Mouse (Mus musculus): Measurements from ENCODE around the gene Ercc8. TPM values are rescaled to one million over a fixed set of nuclear protein-coding genes. Genes with fewer than 3 reads are reported as not detected.

Ercc8 gene
- polyA plus RNA-seq, 1 experiment from 2014 or later = 27.2 TPM

DNA sequence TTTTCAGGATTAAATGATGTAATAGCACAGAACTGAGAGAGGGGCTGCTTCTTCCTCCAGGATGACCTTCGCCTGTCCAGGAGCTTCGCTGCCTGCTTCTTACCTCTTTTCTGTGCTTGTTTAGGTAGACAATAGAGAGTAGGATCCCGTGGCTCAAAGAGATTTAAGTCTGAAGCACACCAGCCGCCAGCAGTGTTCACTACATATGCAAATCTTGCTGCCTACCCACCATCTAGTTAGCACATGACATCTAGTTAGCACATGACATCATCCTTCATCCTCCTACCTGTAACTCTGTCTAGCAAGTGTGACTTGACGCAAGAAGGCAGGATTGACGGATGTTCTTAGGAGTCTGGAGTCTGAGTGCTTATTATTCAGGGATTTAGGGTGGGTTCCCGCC is 61.2 kb downstream of the Ercc8 start:
- no peak overlapping the region for H3K4me2 ChIP-seq (replicated peaks; ENCODE audit: low read depth, low read length)
- H3K9ac ChIP-seq (ENCODE audit: low read depth, low read length) = no peak overlapping the region
- no peaks in the 10 kb centered on the region for H3K4me1 ChIP-seq (replicated peaks; ENCODE audit: control insufficient read depth, insufficient read depth, low read length)
- no peak for ATAC-seq (ENCODE audit: low FRiP score)
- no peak overlapping the region for H3K27ac ChIP-seq (ENCODE audit: low read depth, low read length)
- H3K27me3 ChIP-seq (ENCODE audit: control insufficient read depth, insufficient read depth, low read length) = peaks cover 8% of the 10 kb centered on the region; the same call in 1 of the 2 replicates
- H3K9me3 ChIP-seq (ENCODE audit: control insufficient read depth, low read length) = no peaks in the 10 kb centered on the region
- H3K36me3 ChIP-seq (ENCODE audit: control insufficient read depth, insufficient read depth, low read length) = no peaks in the 10 kb centered on the region
- DNase-seq (ENCODE audit: low spot score) = no peak
- H3K4me3 ChIP-seq (ENCODE audit: low read depth, low read length) = no peak overlapping the region
- WGBS = 73% methylated on average over 7 of the region's 7 CpGs

DNA sequence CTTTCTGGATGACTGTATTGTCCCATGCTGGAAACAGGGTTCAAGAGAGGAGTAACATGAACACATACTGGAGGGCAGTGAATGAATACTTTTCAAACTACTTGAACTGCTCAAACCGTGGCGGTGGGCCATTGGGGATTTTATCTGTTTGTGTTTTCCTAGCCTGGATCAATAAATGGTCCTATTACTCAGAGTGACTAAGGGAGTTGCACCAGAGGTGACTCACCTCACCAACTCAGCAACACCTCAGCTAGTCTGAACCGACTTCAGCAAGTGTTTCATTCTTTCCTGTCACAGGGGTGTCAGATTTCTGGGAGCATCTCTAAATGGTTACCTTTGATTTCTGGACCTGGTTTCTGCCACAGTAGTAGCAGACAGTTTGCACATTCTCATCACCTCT is 70.7 kb downstream of the Ercc8 start:
- Histone ChIP-seq H3K9me3 (ENCODE audit: control insufficient read depth, low read length) (no peaks in the 10 kb centered on the region), H3K4me1 (replicated peaks; ENCODE audit: control insufficient read depth, insufficient read depth, low read length) (no peaks in the 10 kb centered on the region), H3K4me2 (replicated peaks; ENCODE audit: low read depth, low read length) (no peak overlapping the region), H3K27ac (ENCODE audit: low read depth, low read length) (no peak overlapping the region), H3K36me3 (ENCODE audit: control insufficient read depth, insufficient read depth, low read length) (no peaks in the 10 kb centered on the region), H3K4me3 (ENCODE audit: low read depth, low read length) (no peak overlapping the region), H3K27me3 (ENCODE audit: control insufficient read depth, insufficient read depth, low read length) (no peaks in the 10 kb centered on the region), H3K9ac (ENCODE audit: low read depth, low read length) (no peak overlapping the region)
- DNase-seq (ENCODE audit: low spot score) (no peak), ATAC-seq (ENCODE audit: low FRiP score) (no peak)
- 74% methylated on average over 3 of the region's 3 CpGs for WGBS

- DNase-seq (ENCODE audit: low spot score) (no peak), ATAC-seq (ENCODE audit: low FRiP score) (no peak)
- Histone ChIP-seq H3K4me3 (ENCODE audit: low read depth, low read length) (no peak overlapping the region), H3K36me3 (ENCODE audit: control insufficient read depth, insufficient read depth, low read length) (no peaks in the 10 kb centered on the region), H3K4me2 (replicated peaks; ENCODE audit: low read depth, low read length) (no peak overlapping the region), H3K9me3 (ENCODE audit: control insufficient read depth, low read length) (no peaks in the 10 kb centered on the region), H3K4me1 (replicated peaks; ENCODE audit: control insufficient read depth, insufficient read depth, low read length) (no peaks in the 10 kb centered on the region), H3K9ac (ENCODE audit: low read depth, low read length) (no peak overlapping the region), H3K27ac (ENCODE audit: low read depth, low read length) (no peak overlapping the region), H3K27me3 (ENCODE audit: control insufficient read depth, insufficient read depth, low read length) (no peaks in the 10 kb centered on the region)
- 73% methylated on average over 6 of the region's 6 CpGs for WGBS
Measured at GRCm38 (mm10) chr13:108229634-108230330, 71.3 kb downstream of the Ercc8 start.

DNA sequence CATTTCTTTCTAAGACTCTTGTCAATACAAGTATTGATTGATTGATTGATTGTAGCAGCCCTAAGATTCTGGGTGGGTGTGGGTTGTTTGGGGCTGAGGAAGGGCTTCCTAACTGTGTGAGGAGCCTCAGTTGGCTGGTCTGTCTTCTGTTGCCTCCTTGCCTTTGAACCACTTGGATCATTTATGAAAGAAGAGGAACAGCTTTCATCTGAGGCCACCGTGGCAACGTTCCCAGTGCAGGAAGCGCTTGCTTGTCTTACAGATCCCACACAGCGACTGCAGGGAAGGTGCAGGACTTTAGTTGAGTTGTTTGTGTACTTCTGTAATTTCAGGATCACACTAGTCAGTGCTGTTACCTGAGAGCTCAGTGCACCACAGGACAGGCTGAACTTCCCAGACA is 81.5 kb downstream of the Ercc8 start:
- WGBS = 76% methylated on average over 4 of the region's 4 CpGs
- no peak overlapping the region for H3K9ac ChIP-seq (ENCODE audit: low read depth, low read length)
- H3K4me1 ChIP-seq (replicated peaks; ENCODE audit: control insufficient read depth, insufficient read depth, low read length) = no peaks in the 10 kb centered on the region
- H3K36me3 ChIP-seq (ENCODE audit: control insufficient read depth, insufficient read depth, low read length) = no peaks in the 10 kb centered on the region
- ATAC-seq (ENCODE audit: low FRiP score) (no peak), DNase-seq (ENCODE audit: low spot score) (no peak)
- no peak overlapping the region for H3K27ac ChIP-seq (ENCODE audit: low read depth, low read length)
- H3K4me3 ChIP-seq (ENCODE audit: low read depth, low read length) = no peak overlapping the region
- no peaks in the 10 kb centered on the region for H3K9me3 ChIP-seq (ENCODE audit: control insufficient read depth, low read length)
- H3K27me3 ChIP-seq (ENCODE audit: control insufficient read depth, insufficient read depth, low read length) = no peaks in the 10 kb centered on the region
- H3K4me2 ChIP-seq (replicated peaks; ENCODE audit: low read depth, low read length) = no peak overlapping the region

GRCm38 (mm10) chr13:108241715-108242114 is 83.2 kb downstream of the Ercc8 start:
- Histone ChIP-seq H3K9me3 (ENCODE audit: control insufficient read depth, low read length) (no peaks in the 10 kb centered on the region), H3K36me3 (ENCODE audit: control insufficient read depth, insufficient read depth, low read length) (no peaks in the 10 kb centered on the region), H3K4me1 (replicated peaks; ENCODE audit: control insufficient read depth, insufficient read depth, low read length) (no peaks in the 10 kb centered on the region), H3K9ac (ENCODE audit: low read depth, low read length) (no peak overlapping the region), H3K27ac (ENCODE audit: low read depth, low read length) (no peak overlapping the region), H3K4me2 (replicated peaks; ENCODE audit: low read depth, low read length) (no peak overlapping the region), H3K4me3 (ENCODE audit: low read depth, low read length) (no peak overlapping the region), H3K27me3 (ENCODE audit: control insufficient read depth, insufficient read depth, low read length) (no peaks in the 10 kb centered on the region)
- DNase-seq (ENCODE audit: low spot score) (no peak), ATAC-seq (ENCODE audit: low FRiP score) (no peak)
- WGBS = 81% methylated on average over 5 of the region's 5 CpGs

Other genes starting within 250 kb of the Ercc8 start
- 66.2 and 69.8 TPM in 2 replicates for gene Smim15, start 114.3 kb upstream of the Ercc8 start, polyA plus RNA-seq (2014; fragmentation: Nextera tagmentation; extraction: Ambion mirVana)
- 84.7 and 87.6 TPM in 2 replicates for gene Ndufaf2, start 108 bp upstream of the Ercc8 start, polyA plus RNA-seq (2014; fragmentation: Nextera tagmentation; extraction: Ambion mirVana)
- gene Elovl7, start 55.7 kb downstream of the Ercc8 start, polyA plus RNA-seq (2014; fragmentation: Nextera tagmentation; extraction: Ambion mirVana) = 1.0 and 1.3 TPM in 2 replicates
- 14.0 and 17.0 TPM in 2 replicates for gene Depdc1b, start 157.6 kb downstream of the Ercc8 start, polyA plus RNA-seq (2014; fragmentation: Nextera tagmentation; extraction: Ambion mirVana)

All from hindbrain, embryonic 11.5 days (tissue).